Comparison of ENCODE assay signal across 15 mouse cellular contexts in genomic region chr8:125547296-125547695, GRCm38 (mm10). TPM values are rescaled to one million over a fixed set of nuclear protein-coding genes. Genes with fewer than 3 reads are reported as not detected.
A peak's percentile ranks its signal among the peaks of the same experiment; 100 is the strongest.
DNase-seq lines count a peak whose midpoint lies in the region; ATAC-seq and TF ChIP-seq lines count a peak whose summit lies in the region.
"Had no signal": no experiment of that assay in that cellular context is flagged by ENCODE, and none has a peak within 500 bp of the region (broad histone marks: within the 10 kb centered on the region; RNA-seq: fewer than 3 reads in every experiment).

No protein-coding gene starts in this region.

- H3K27ac ChIP-seq in heart, embryonic 10.5 days, result peak overlapping the region; percentile 8; the same call in 1 of the 2 replicates
- peak overlapping the region; percentile 14; the same call in 1 of the 2 replicates for H3K27ac ChIP-seq in kidney, embryonic 15.5 days
- no peak overlapping the region for H3K27ac ChIP-seq in stomach, postnatal 0 days (replicated peaks)
- H3K27ac ChIP-seq: limb, embryonic 12.5 days; liver, embryonic 13.5 days; neural tube, embryonic 13.5 days had no signal

- H3K4me1 ChIP-seq in heart, embryonic 10.5 days, result peaks cover 81% of the 10 kb centered on the region
- peaks cover 73% of the 10 kb centered on the region for H3K4me1 ChIP-seq in kidney, embryonic 15.5 days
- H3K4me1 ChIP-seq in stomach, postnatal 0 days (replicated peaks; ENCODE audit: control insufficient read depth, insufficient read depth), result 0 out of 2 replicates have a peak, but pooled peaks cover 2% of the 10 kb centered on the region

- TF ChIP-seq EP300 in stomach, postnatal 0 days (optimal IDR thresholded peaks at IDR 0.05), result no peak

- H3K36me3 ChIP-seq in heart, embryonic 10.5 days, result 0 out of 2 replicates have a peak, but pooled peaks cover 2% of the 10 kb centered on the region
- H3K36me3 ChIP-seq in kidney, embryonic 15.5 days, result no peaks in the 10 kb centered on the region
- no peaks in the 10 kb centered on the region for H3K36me3 ChIP-seq in stomach, postnatal 0 days (ENCODE audit: control insufficient read depth, insufficient read depth, low read length)
- H3K36me3 ChIP-seq: limb, embryonic 12.5 days; liver, embryonic 13.5 days; neural tube, embryonic 13.5 days had no signal

- intact Hi-C loops in heart, postnatal 25 days (cut with DNase I), result no loop called here

- DNase-seq in heart, embryonic 10.5 days (ENCODE audit: low spot score), result no peak
- DNase-seq in heart, postnatal 25 days (ENCODE audit: low spot score), result no peak
- DNase-seq in kidney, adult 18-20 months, result no peak
- peak; percentile 43 for DNase-seq in lung, postnatal 36 days
- DNase-seq in lung, postnatal 25 days (ENCODE audit: low spot score), result no peak
- DNase-seq in stomach, postnatal 0 days (ENCODE audit: low spot score), result no peak
- DNase-seq: adrenal gland, postnatal 14 days; cerebellum, adult 9-11 months; liver, embryonic 13.5 days; lung, postnatal 10 days had no signal

- no peak overlapping the region for H3K9ac ChIP-seq in kidney, embryonic 15.5 days
- H3K9ac ChIP-seq in stomach, postnatal 0 days (ENCODE audit: low read length), result no peak overlapping the region
- H3K9ac ChIP-seq: limb, embryonic 12.5 days; liver, embryonic 13.5 days; neural tube, embryonic 13.5 days had no signal

- no peaks in the 10 kb centered on the region for H3K9me3 ChIP-seq in heart, embryonic 10.5 days
- H3K9me3 ChIP-seq in kidney, embryonic 15.5 days (replicated peaks), result no peaks in the 10 kb centered on the region
- no peaks in the 10 kb centered on the region for H3K9me3 ChIP-seq in stomach, postnatal 0 days (ENCODE audit: control insufficient read depth, low read length)
- H3K9me3 ChIP-seq: limb, embryonic 12.5 days; liver, embryonic 13.5 days; neural tube, embryonic 13.5 days had no signal

- no peak overlapping the region for H3K4me2 ChIP-seq in kidney, embryonic 15.5 days
- no peak overlapping the region for H3K4me2 ChIP-seq in stomach, postnatal 0 days (replicated peaks; ENCODE audit: low read depth)
- H3K4me2 ChIP-seq: limb, embryonic 12.5 days; liver, embryonic 13.5 days; neural tube, embryonic 13.5 days had no signal

- no peaks in the 10 kb centered on the region for H3K27me3 ChIP-seq in heart, embryonic 10.5 days (ENCODE audit: insufficient read depth, poor library complexity, severe bottlenecking)
- no peaks in the 10 kb centered on the region for H3K27me3 ChIP-seq in kidney, embryonic 15.5 days
- H3K27me3 ChIP-seq in stomach, postnatal 0 days (ENCODE audit: control insufficient read depth, insufficient read depth, low read length), result no peaks in the 10 kb centered on the region
- H3K27me3 ChIP-seq: limb, embryonic 12.5 days; liver, embryonic 13.5 days; Patski had no signal

- no peak for ATAC-seq in kidney, embryonic 15.5 days (replicated peaks; ENCODE audit: low FRiP score)
- ATAC-seq in stomach, postnatal 0 days (ENCODE audit: low FRiP score, low TSS enrichment), result no peak
- ATAC-seq: activated CD4-positive, CD25-positive, alpha-beta regulatory T cell, adult 4 months had no signal

- no peak overlapping the region for H3K4me3 ChIP-seq in heart, embryonic 10.5 days
- H3K4me3 ChIP-seq in kidney, embryonic 15.5 days (replicated peaks), result no peak overlapping the region
- H3K4me3 ChIP-seq in stomach, postnatal 0 days (ENCODE audit: low read depth, low read length), result no peak overlapping the region
- H3K4me3 ChIP-seq: limb, embryonic 12.5 days; liver, embryonic 13.5 days; neural tube, embryonic 13.5 days had no signal

- TF ChIP-seq CTCF in stomach, postnatal 0 days (IDR thresholded peaks at IDR 0.05; ENCODE audit: low read depth), result peak; percentile 51

- WGBS in heart, embryonic 10.5 days, result 83% methylated on average over 3 of the region's 3 CpGs
- WGBS in kidney, embryonic 15.5 days, result 67% methylated on average over 3 of the region's 3 CpGs
- WGBS in stomach, postnatal 0 days, result 81% methylated on average over 3 of the region's 3 CpGs

RNA-seq across cellular contexts. Expression of gene Sipa1l2, which starts 22.3 kb away (rescaled TPM):
- 24.9 and 32.6 TPM in 2 replicates for polyA plus RNA-seq in heart, embryonic 10.5 days (2016; fragmentation: Nextera tagmentation; extraction: Ambion mirVana)
- 10 to 100 TPM; 43.7 to 44.8 TPM for total RNA-seq in heart, postnatal 25 days (2021)
- polyA plus RNA-seq in kidney, embryonic 15.5 days (2015; fragmentation: Nextera tagmentation; extraction: Ambion mirVana), result 16.9 and 17.4 TPM in 2 replicates
- 3.1 and 3.6 TPM in 2 replicates for polyA plus RNA-seq in stomach, postnatal 0 days (2015; fragmentation: Nextera tagmentation; extraction: Ambion mirVana)
